Mouse (Mus musculus) neural tube, embryonic 15.5 days (tissue): Measurements from ENCODE around the gene Gbf1. TPM values are rescaled to one million over a fixed set of nuclear protein-coding genes. Genes with fewer than 3 reads are reported as not detected.
"Not testable (repeated sequence)": the region's sequence is repeated elsewhere in the genome, so short reads cannot be mapped to it uniquely, and the experiment has no call there.

Experiments
- ATAC-seq: fragments of 200-750 bp; cut with Nextera tagmentation; 2 replicates; pipeline ENCODE4 v1.8.0; 2017; ENCODE audit warnings: mild to moderate bottlenecking, moderate TSS enrichment, moderate library complexity; ENCODE audit not compliant: low FRiP score
- H3K27ac ChIP-seq: fragments of 300-500 bp; sonication (generic); replicated peaks from 2 replicates; pipeline ENCODE4 v1.5.1; 2015; ENCODE audit warnings: mild to moderate bottlenecking, inconsistent platforms
- H3K27me3 ChIP-seq: fragments of 300-500 bp; sonication (generic); replicated peaks from 2 replicates; pipeline ENCODE4 v1.6.1; 2015; ENCODE audit warnings: inconsistent platforms
- H3K36me3 ChIP-seq: fragments of 300-500 bp; sonication (generic); 2 replicates; pipeline ENCODE4 v1.6.1; 2015; ENCODE audit warnings: inconsistent platforms
- H3K4me1 ChIP-seq: fragments of 300-500 bp; sonication (generic); 2 replicates; pipeline ENCODE4 v1.6.1; 2015; ENCODE audit warnings: inconsistent platforms
- H3K4me2 ChIP-seq: fragments of 300-500 bp; sonication (generic); 2 replicates; pipeline ENCODE4 v1.6.1; 2015; ENCODE audit warnings: inconsistent platforms, mild to moderate bottlenecking, moderate library complexity
- H3K4me3 ChIP-seq: fragments of 300-500 bp; sonication (generic); replicated peaks from 2 replicates; pipeline ENCODE4 v1.5.1; 2015; ENCODE audit warnings: mild to moderate bottlenecking, inconsistent platforms
- H3K9ac ChIP-seq: fragments of 300-500 bp; sonication (generic); replicated peaks from 2 replicates; pipeline ENCODE4 v1.6.1; 2015; ENCODE audit warnings: mild to moderate bottlenecking, inconsistent platforms
- H3K9me3 ChIP-seq: fragments of 300-500 bp; sonication (generic); replicated peaks from 2 replicates; pipeline ENCODE4 v1.6.1; 2016; ENCODE audit warnings: inconsistent platforms
- WGBS: fragments of 180-500 bp; shearing (Covaris S2); methylation state at CpG from one replicate; pipeline ENCODE4 v1.1.7; 2015; ENCODE audit warnings: mixed read lengths; 5-methylcytosine and 5-hydroxymethylcytosine counted together
- polyA plus RNA-seq: library from polyadenylated mRNA; unstranded; fragments of >200 nt; fragmentation: Nextera tagmentation; extraction: Ambion mirVana; gene quantifications from 2 replicates; pipeline ENCODE4 v1.2.1, GENCODE M21; 2015

Gene Gbf1
- polyA plus RNA-seq, result 68.8 and 76.6 TPM in 2 replicates

DNA sequence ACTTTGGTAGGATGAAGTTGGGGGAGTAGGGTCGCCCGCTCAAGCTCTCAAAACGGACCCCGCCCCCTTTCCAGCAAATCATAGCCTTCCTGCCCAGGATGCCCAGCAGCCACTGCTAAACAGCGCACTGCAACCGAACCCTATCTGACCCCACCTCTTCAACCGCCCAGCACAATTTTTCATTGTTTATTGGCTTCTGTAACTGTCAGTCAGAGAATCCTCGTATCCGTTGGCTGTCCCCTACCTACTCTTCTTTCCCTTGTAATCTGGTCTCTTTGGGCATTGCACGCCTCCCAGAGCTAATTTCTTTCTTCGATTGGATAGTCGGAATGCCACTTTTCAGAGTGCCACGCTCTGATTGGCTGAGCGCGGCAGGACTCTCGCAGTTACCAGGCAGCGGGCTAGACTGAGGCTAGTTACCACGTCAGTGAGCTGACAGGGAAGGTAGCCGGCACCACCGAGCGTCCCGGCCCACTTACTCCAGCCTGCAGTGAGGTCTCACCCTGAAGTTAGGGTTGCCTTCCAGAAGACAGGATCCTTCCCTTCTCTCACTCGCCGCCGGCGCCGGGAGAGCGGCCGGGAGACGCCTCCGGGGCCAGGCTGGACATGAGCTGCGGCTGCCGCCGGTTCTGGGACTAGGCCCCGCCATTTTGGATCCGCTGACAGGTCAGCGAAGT, at the start of gene Gbf1:
TSS of gene Gbf1 (plus strand) at position 383 of the 677 bp plus-strand sequence.
- no peaks in the 10 kb centered on the region for H3K9me3 ChIP-seq
- H3K27ac ChIP-seq, result peak within 1 kb of the TSS; percentile 86
- peaks cover 34% of the 10 kb centered on the region for H3K27me3 ChIP-seq
- peak; percentile 98 for ATAC-seq
- H3K4me3 ChIP-seq, result peak within 1 kb of the TSS; percentile 90
- under 1% methylated on average over 37 of the region's 37 CpGs for WGBS
- peak within 1 kb of the TSS; percentile 80 for H3K9ac ChIP-seq
- H3K4me1 ChIP-seq, result peaks cover 56% of the 10 kb centered on the region
- H3K36me3 ChIP-seq, result no peaks in the 10 kb centered on the region
- H3K4me2 ChIP-seq, result peak within 1 kb of the TSS; percentile 83

DNA sequence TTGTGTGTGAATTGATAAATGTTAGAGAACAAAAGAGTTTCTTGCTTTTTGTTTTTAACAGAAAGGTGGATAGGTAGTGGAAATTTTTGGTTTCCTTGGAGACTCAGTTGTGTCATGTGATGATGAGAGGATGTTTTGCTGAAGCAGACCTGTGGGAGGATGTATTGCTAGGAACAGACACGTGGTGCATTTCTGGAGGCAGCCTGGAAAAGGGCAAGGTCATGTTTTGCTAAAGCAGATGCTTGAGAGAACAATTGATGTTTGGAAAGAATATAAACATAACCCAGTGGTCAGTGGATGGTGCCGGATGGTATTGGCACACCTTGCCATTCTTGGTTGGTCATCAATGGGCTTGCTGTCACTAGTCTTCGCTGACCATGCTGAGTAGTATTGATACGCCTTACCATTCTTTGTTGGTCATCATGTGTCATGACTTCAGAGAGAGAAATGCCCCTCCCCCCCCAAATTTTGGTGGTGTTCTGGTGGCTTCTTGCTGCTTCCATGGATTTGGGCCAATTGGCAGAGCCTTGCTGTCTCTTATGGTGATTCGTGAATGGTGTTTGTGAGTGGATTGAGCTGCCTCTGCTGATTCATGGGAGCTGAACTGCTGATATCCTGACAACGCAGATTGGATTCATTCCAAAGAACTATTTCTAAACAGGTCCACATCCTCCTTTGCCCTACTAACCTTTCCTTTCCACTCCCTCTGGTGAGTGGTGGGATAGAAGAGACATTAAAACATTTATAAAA, 48.7 kb upstream of the Gbf1 start:
- no peak overlapping the region for H3K4me2 ChIP-seq
- H3K27ac ChIP-seq, result no peak overlapping the region
- no peak overlapping the region for H3K4me3 ChIP-seq
- H3K4me1 ChIP-seq, result no peaks in the 10 kb centered on the region
- H3K36me3 ChIP-seq, result no peaks in the 10 kb centered on the region
- ATAC-seq, result no peak
- H3K9me3 ChIP-seq, result no peaks in the 10 kb centered on the region
- no peaks in the 10 kb centered on the region for H3K27me3 ChIP-seq
- H3K9ac ChIP-seq, result no peak overlapping the region
- WGBS, result 84% methylated on average over 6 of the region's 6 CpGs

DNA sequence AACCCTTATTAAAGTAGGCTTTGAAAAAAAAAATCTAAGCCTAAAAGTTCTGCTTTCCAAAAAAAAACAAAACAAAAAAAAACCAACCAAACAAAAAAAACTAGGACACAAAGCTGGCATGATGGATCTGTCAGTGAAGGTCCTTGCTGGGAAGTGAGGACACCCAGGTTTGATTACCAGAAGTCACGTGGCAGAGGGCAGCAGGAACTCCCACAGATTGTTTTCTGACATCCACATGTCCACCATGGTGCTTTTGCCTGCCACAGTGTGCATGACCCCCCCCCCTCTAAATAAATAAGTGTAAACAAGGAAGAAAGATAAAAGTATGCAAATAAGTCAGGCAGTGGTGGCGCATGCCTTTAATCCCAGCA, 48.1 kb upstream of the Gbf1 start:
- H3K9me3 ChIP-seq, result no peaks in the 10 kb centered on the region
- H3K27me3 ChIP-seq, result no peaks in the 10 kb centered on the region
- no peak overlapping the region for H3K27ac ChIP-seq
- no peak overlapping the region for H3K9ac ChIP-seq
- 89% methylated on average over 2 of the region's 2 CpGs for WGBS
- no peaks in the 10 kb centered on the region for H3K4me1 ChIP-seq
- H3K4me2 ChIP-seq, result no peak overlapping the region
- H3K36me3 ChIP-seq, result no peaks in the 10 kb centered on the region
- no peak for ATAC-seq
- H3K4me3 ChIP-seq, result no peak overlapping the region

DNA sequence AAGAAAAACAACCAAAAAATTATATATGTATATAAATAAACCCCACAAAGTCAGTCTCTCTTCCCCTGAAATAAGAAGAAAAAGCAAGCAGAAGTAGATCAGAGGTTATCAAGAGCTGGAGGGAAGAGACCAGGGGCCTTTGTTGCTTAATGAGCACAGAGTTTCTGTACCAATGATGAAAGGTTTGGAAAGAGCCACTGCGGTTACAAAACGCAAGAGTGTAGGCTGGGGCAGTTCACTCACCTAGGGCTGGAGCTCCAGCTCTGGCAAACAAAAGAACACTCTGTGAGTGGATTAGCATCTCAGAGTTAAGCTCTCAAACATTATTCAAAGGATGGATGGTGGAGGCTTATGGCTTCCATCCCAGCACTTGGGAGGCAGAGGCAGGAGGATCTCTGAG, 42.1 kb upstream of the Gbf1 start:
- Histone ChIP-seq H3K4me1 (no peaks in the 10 kb centered on the region), H3K4me3 (no peak overlapping the region), H3K36me3 (no peaks in the 10 kb centered on the region), H3K27ac (no peak overlapping the region), H3K9ac (no peak overlapping the region), H3K27me3 (no peaks in the 10 kb centered on the region), H3K9me3 (no peaks in the 10 kb centered on the region), H3K4me2 (no peak overlapping the region)
- 84% methylated on average over 2 of the region's 2 CpGs for WGBS
- ATAC-seq, result no peak

DNA sequence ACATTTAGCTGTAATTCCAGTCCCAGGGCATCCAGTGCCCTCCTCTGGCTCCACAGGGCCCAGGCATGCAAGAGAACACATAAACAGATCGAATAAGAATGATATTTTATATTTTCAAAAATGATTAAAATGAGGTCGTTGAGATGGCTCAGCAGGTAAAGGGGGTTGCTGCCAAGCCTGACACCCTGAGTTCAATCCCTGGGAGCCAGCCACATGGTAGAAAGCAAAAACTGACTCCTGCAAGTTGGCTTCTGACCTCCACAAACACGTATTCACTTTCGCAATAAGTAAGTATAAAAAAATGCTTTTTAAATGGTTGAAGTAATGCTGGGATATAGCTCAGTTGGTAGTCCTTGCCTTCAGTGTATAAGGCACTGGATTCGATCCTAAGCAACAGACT, 41.5 kb upstream of the Gbf1 start:
- H3K27ac ChIP-seq, result no peak overlapping the region
- no peak overlapping the region for H3K4me2 ChIP-seq
- no peak overlapping the region for H3K9ac ChIP-seq
- H3K36me3 ChIP-seq, result no peaks in the 10 kb centered on the region
- no peak overlapping the region for H3K4me3 ChIP-seq
- WGBS, result 85% methylated on average over 5 of the region's 5 CpGs
- H3K9me3 ChIP-seq, result no peaks in the 10 kb centered on the region
- H3K27me3 ChIP-seq, result no peaks in the 10 kb centered on the region
- H3K4me1 ChIP-seq, result no peaks in the 10 kb centered on the region
- no peak for ATAC-seq

DNA sequence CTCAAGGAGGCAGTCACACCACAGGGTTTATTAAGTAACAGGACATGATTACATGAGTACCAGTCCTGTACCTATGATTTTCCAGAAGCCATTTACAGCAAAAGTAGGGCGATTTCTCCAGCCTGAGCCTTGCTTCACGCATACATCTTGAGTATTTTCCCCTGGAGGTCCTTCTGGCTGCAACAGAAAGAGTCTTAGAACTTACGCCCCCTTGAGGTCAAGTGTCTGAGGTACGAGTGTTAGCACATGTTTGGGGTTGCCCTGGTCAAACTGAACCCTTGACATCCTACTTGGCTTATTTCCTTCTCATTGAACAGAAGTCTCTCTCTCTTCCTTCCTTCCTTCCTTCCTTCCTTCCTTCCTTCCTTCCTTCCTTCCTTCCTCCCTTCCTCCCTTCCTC, 37.7 kb upstream of the Gbf1 start:
- H3K27me3 ChIP-seq, result no peaks in the 10 kb centered on the region
- 63% methylated on average over 4 of the region's 4 CpGs for WGBS
- H3K4me1 ChIP-seq, result no peaks in the 10 kb centered on the region
- no peak overlapping the region for H3K4me3 ChIP-seq
- H3K9ac ChIP-seq, result no peak overlapping the region
- no peaks in the 10 kb centered on the region for H3K9me3 ChIP-seq
- ATAC-seq, result no peak
- H3K4me2 ChIP-seq, result no peak overlapping the region
- H3K36me3 ChIP-seq, result no peaks in the 10 kb centered on the region
- H3K27ac ChIP-seq, result no peak overlapping the region

DNA sequence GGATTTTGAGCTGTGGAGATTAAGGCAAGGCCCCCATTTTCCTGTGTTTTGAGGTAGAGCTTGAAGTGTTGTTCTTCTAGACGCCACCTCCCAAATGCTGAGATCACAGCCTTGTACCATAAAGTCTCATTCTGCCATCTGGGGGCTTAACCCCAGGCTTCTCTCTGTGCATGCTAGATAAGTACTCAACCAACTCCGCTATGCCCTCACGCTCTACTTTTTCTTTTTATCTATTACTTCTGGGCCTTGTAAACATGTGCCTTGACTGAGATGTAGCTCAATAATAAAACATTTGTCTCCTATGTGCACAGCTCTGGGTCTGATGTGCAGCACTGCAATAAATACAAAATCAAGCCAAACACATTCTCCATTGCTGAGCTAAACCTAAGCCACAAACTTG, 32.9 kb upstream of the Gbf1 start:
- Histone ChIP-seq H3K9ac (no peak overlapping the region), H3K9me3 (no peaks in the 10 kb centered on the region), H3K4me2 (no peak overlapping the region), H3K4me1 (no peaks in the 10 kb centered on the region), H3K27me3 (no peaks in the 10 kb centered on the region), H3K4me3 (no peak overlapping the region), H3K27ac (no peak overlapping the region), H3K36me3 (no peaks in the 10 kb centered on the region)
- no peak for ATAC-seq
- WGBS, result 89% methylated on average over 3 of the region's 3 CpGs

DNA sequence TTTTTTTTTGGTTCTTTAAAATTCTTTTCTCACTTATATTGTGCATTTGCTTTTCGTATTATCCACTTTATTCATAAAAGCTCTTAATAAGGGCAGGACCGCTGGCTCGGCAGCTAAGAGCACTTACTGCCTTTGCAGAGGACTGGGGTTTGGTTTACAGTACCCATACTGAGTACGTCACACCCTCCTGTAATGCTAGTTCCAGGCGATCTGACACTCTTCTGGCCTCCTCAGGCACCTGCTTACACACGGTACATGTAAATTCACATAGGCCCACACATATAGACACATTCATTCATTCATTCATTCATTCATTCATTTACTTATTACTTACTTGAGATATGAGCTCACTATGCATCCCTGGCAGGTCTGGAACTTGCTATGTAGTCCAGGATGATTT, 31.4 kb upstream of the Gbf1 start:
- Histone ChIP-seq H3K27ac (no peak overlapping the region), H3K36me3 (no peaks in the 10 kb centered on the region), H3K4me2 (no peak overlapping the region), H3K9ac (no peak overlapping the region), H3K4me3 (no peak overlapping the region), H3K27me3 (no peaks in the 10 kb centered on the region), H3K9me3 (no peaks in the 10 kb centered on the region), H3K4me1 (no peaks in the 10 kb centered on the region)
- WGBS, result 82% methylated on average over 6 of the region's 6 CpGs
- ATAC-seq, result no peak

DNA sequence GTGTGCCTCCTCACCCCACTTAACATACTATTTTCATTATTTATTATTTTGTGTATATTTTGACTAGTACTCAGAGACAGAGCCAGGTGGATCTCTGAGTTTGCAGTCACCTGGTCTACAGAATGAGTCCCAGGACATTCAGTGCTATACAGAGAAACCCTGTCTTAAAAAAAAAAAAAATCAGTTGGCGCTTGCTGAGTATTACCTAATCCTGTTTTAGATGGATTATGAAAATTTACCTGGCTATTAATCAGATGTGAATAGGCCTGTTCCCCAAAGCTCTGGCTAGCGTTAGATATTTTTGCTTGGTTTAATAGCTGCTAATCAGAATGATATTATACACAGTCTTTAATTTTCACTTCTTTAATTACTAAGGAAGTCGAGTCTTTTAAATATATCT, 28.4 kb upstream of the Gbf1 start:
- peaks cover 3% of the 10 kb centered on the region; the same call in 1 of the 2 replicates for H3K27me3 ChIP-seq
- H3K4me1 ChIP-seq, result no peaks in the 10 kb centered on the region
- no peak overlapping the region for H3K4me2 ChIP-seq
- no peak overlapping the region for H3K4me3 ChIP-seq
- no peaks in the 10 kb centered on the region for H3K36me3 ChIP-seq
- no peak overlapping the region for H3K27ac ChIP-seq
- H3K9ac ChIP-seq, result no peak overlapping the region
- WGBS, result 83% methylated on average over 3 of the region's 3 CpGs
- no peak for ATAC-seq
- H3K9me3 ChIP-seq, result no peaks in the 10 kb centered on the region

DNA sequence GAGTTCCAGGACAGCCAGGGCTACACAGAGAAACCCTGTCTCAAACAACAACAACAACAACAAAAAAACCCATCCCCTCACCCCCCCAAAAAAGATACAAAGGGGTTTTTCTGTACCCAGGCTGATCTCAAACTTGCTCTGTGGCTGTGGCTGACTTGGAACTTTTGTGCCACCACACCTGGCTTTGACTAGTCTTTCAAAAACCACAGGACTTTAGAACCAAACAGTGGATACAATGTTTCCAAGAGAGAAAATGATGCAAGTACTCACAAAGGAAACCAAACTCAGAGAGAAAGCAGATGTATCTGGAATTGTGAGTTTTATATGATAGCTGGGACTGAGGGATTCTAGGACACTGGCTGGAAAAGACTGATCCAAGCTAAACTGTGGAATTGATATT, 27.7 kb upstream of the Gbf1 start:
- no peak overlapping the region for H3K9ac ChIP-seq
- H3K4me1 ChIP-seq, result no peaks in the 10 kb centered on the region
- no peak overlapping the region for H3K4me2 ChIP-seq
- H3K27me3 ChIP-seq, result peaks cover 6% of the 10 kb centered on the region; the same call in 1 of the 2 replicates
- no peaks in the 10 kb centered on the region for H3K36me3 ChIP-seq
- H3K4me3 ChIP-seq, result no peak overlapping the region
- no peak overlapping the region for H3K27ac ChIP-seq
- ATAC-seq, result no peak
- H3K9me3 ChIP-seq, result no peaks in the 10 kb centered on the region

DNA sequence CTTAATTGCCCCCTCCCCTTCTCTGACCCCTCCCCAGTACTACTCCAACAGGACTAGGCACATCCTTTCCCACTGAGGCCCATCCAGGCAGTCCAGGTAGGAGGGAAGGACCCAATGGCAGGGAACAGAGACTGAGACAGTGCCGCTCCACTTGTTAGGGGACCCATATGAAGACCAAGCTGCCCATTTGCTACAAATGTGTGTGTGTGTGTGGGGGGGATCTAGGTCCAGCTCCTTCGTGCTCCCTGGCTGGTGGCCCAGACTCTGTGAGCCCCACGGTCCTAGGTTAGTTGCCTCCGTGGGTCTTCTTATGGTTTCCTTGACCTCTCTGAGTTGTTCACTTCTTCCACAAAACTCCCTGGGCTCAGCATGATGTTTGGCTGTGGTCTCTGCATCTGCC, 26.0 kb upstream of the Gbf1 start:
- 84% methylated on average over 4 of the region's 4 CpGs for WGBS

DNA sequence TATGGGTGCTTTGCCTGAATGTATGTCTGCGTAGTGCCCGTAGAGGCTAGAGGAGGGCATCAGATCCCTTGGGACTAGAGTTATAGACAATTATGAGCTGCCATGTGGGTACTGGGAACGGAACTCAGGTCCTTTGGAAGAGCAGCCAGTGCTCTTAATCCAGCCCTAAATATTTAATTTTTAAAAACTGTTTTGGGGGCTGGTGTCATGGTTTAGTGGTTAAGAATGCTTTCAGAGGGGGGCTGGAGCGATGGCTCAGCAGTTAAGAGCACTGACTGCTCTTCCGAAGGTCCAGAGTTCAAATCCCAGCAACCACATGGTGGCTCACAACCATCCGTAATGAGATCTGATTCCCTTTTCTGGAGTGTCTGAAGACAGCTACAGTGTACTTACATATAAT, 22.6 kb upstream of the Gbf1 start:
- H3K9ac ChIP-seq, H3K36me3 ChIP-seq, H3K9me3 ChIP-seq, ATAC-seq, H3K27ac ChIP-seq, H3K4me1 ChIP-seq, H3K4me3 ChIP-seq, H3K4me2 ChIP-seq: not testable (repeated sequence)
- WGBS, result 73% methylated on average over 6 of the region's 6 CpGs
- peaks cover 49% of the 10 kb centered on the region for H3K27me3 ChIP-seq

More for the DNA sequence above, 26.0 kb upstream of the Gbf1 start:
- ATAC-seq, result no peak
- Histone ChIP-seq H3K4me2 (no peak overlapping the region), H3K9ac (no peak overlapping the region), H3K27ac (no peak overlapping the region), H3K9me3 (no peaks in the 10 kb centered on the region), H3K4me1 (no peaks in the 10 kb centered on the region), H3K36me3 (no peaks in the 10 kb centered on the region), H3K4me3 (no peak overlapping the region), H3K27me3 (peaks cover 19% of the 10 kb centered on the region)
